Comparison of ENCODE assay signal across 8 mouse cellular contexts in genomic region chr5:123138230-123138911, GRCm38 (mm10). TPM values are rescaled to one million over a fixed set of nuclear protein-coding genes. Genes with fewer than 3 reads are reported as not detected.
DNase-seq lines count a peak whose midpoint lies in the region; ATAC-seq lines count a peak whose summit lies in the region.

No protein-coding gene starts in this region.

- H3K9ac ChIP-seq in embryonic facial prominence, embryonic 11.5 days (replicated peaks; ENCODE audit: low read length), result peak overlapping the region; percentile 100
- peak overlapping the region; percentile 100 for H3K9ac ChIP-seq in heart, embryonic 11.5 days (ENCODE audit: low read depth, low read length)
- peak overlapping the region; percentile 84 for H3K9ac ChIP-seq in kidney, embryonic 15.5 days

- H3K9me3 ChIP-seq in embryonic facial prominence, embryonic 11.5 days (replicated peaks; ENCODE audit: control insufficient read depth, low read length), result no peaks in the 10 kb centered on the region
- no peaks in the 10 kb centered on the region for H3K9me3 ChIP-seq in heart, embryonic 11.5 days (replicated peaks; ENCODE audit: control insufficient read depth, low read length)
- H3K9me3 ChIP-seq in kidney, embryonic 15.5 days (replicated peaks), result no peaks in the 10 kb centered on the region

- DNase-seq in urinary bladder, adult 18-20 months (ENCODE audit: low spot score in 2 of 2), result peak; percentile 69 to 80
- no peak for DNase-seq in urinary bladder, postnatal 10 days (ENCODE audit: low spot score)
- DNase-seq in embryonic facial prominence, embryonic 11.5 days (ENCODE audit: low spot score), result peak; percentile 88
- peak; percentile 76 for DNase-seq in lung, postnatal 25 days (ENCODE audit: low spot score)
- DNase-seq in spleen, postnatal 10 days (ENCODE audit: low spot score in 2 of 2), result peak; percentile 69 to 75
- DNase-seq in layer of hippocampus, adult 9-11 months, result no peak

- H3K4me1 ChIP-seq in embryonic facial prominence, embryonic 11.5 days (ENCODE audit: control insufficient read depth, insufficient read depth, low read length), result peaks cover 16% of the 10 kb centered on the region
- H3K4me1 ChIP-seq in heart, embryonic 11.5 days (ENCODE audit: control insufficient read depth, insufficient read depth, low read length), result peaks cover 55% of the 10 kb centered on the region
- H3K4me1 ChIP-seq in kidney, embryonic 15.5 days, result peaks cover 55% of the 10 kb centered on the region

- H3K27ac ChIP-seq in embryonic facial prominence, embryonic 11.5 days (replicated peaks; ENCODE audit: low read depth, low read length), result peak overlapping the region; percentile 100
- peak overlapping the region; percentile 100 for H3K27ac ChIP-seq in heart, embryonic 11.5 days (ENCODE audit: low read depth, low read length)
- peak overlapping the region; percentile 100 for H3K27ac ChIP-seq in kidney, embryonic 15.5 days

- H3K4me3 ChIP-seq in embryonic facial prominence, embryonic 11.5 days (ENCODE audit: low read depth, low read length), result peak overlapping the region; percentile 98
- H3K4me3 ChIP-seq in heart, embryonic 11.5 days (ENCODE audit: low read depth, low read length), result peak overlapping the region; percentile 92
- H3K4me3 ChIP-seq in kidney, embryonic 15.5 days (replicated peaks), result peak overlapping the region; percentile 65

- H3K4me2 ChIP-seq in embryonic facial prominence, embryonic 11.5 days (ENCODE audit: low read depth, low read length), result peak overlapping the region; percentile 92
- H3K4me2 ChIP-seq in heart, embryonic 11.5 days, result peak overlapping the region; percentile 100
- peak overlapping the region; percentile 99 for H3K4me2 ChIP-seq in kidney, embryonic 15.5 days

- ATAC-seq in embryonic facial prominence, embryonic 11.5 days (replicated peaks; ENCODE audit: insufficient number of reproducible peaks, low FRiP score, low TSS enrichment, low read depth), result peak; percentile 47
- ATAC-seq in heart, embryonic 11.5 days (replicated peaks; ENCODE audit: insufficient number of reproducible peaks, low FRiP score, low TSS enrichment), result peak; percentile 49
- ATAC-seq in kidney, embryonic 15.5 days (replicated peaks; ENCODE audit: low FRiP score), result peak; percentile 53

- 1% methylated on average over 29 of the region's 40 CpGs for WGBS in embryonic facial prominence, embryonic 11.5 days
- 1% methylated on average over 40 of the region's 40 CpGs for WGBS in heart, embryonic 11.5 days (ENCODE audit: insufficient replicate concordance)
- WGBS in kidney, embryonic 15.5 days, result 1% methylated on average over 33 of the region's 40 CpGs

- no peaks in the 10 kb centered on the region for H3K27me3 ChIP-seq in embryonic facial prominence, embryonic 11.5 days (ENCODE audit: control insufficient read depth, insufficient read depth, low read length)
- no peaks in the 10 kb centered on the region for H3K27me3 ChIP-seq in heart, embryonic 11.5 days (ENCODE audit: control insufficient read depth, insufficient read depth, low read length)
- H3K27me3 ChIP-seq in kidney, embryonic 15.5 days, result no peaks in the 10 kb centered on the region

- H3K36me3 ChIP-seq in embryonic facial prominence, embryonic 11.5 days (replicated peaks; ENCODE audit: control insufficient read depth, insufficient read depth, low read depth, low read length), result no peaks in the 10 kb centered on the region
- no peaks in the 10 kb centered on the region for H3K36me3 ChIP-seq in heart, embryonic 11.5 days (ENCODE audit: control insufficient read depth, insufficient read depth, low read length)
- H3K36me3 ChIP-seq in kidney, embryonic 15.5 days, result peaks cover 15% of the 10 kb centered on the region

RNA-seq across cellular contexts. Expression of gene Setd1b, which starts 3.6 kb away (rescaled TPM):
- polyA plus RNA-seq in embryonic facial prominence, embryonic 11.5 days (2014; fragmentation: Nextera tagmentation; extraction: Ambion mirVana), result 9.6 and 9.8 TPM in 2 replicates
- 6.4 and 8.0 TPM in 2 replicates for polyA plus RNA-seq in heart, embryonic 11.5 days (2014; fragmentation: Nextera tagmentation; extraction: Ambion mirVana)
- 11.0 and 11.1 TPM in 2 replicates for polyA plus RNA-seq in kidney, embryonic 15.5 days (2015; fragmentation: Nextera tagmentation; extraction: Ambion mirVana)

RNA-seq across cellular contexts. Expression of gene Rhof, which starts 5.9 kb away (rescaled TPM):
- polyA plus RNA-seq in embryonic facial prominence, embryonic 11.5 days (2014; fragmentation: Nextera tagmentation; extraction: Ambion mirVana), result 1.6 and 2.0 TPM in 2 replicates
- 1.4 and 1.7 TPM in 2 replicates for polyA plus RNA-seq in heart, embryonic 11.5 days (2014; fragmentation: Nextera tagmentation; extraction: Ambion mirVana)
- polyA plus RNA-seq in kidney, embryonic 15.5 days (2015; fragmentation: Nextera tagmentation; extraction: Ambion mirVana), result 3.0 and 3.6 TPM in 2 replicates

RNA-seq across cellular contexts. Expression of gene Psmd9, which starts 30.8 kb away (rescaled TPM):
- 74.0 and 75.3 TPM in 2 replicates for polyA plus RNA-seq in embryonic facial prominence, embryonic 11.5 days (2014; fragmentation: Nextera tagmentation; extraction: Ambion mirVana)
- polyA plus RNA-seq in heart, embryonic 11.5 days (2014; fragmentation: Nextera tagmentation; extraction: Ambion mirVana), result 59.5 and 66.7 TPM in 2 replicates
- 82.5 and 90.5 TPM in 2 replicates for polyA plus RNA-seq in kidney, embryonic 15.5 days (2015; fragmentation: Nextera tagmentation; extraction: Ambion mirVana)

RNA-seq across cellular contexts. Expression of gene Hpd, which starts 44.2 kb away (rescaled TPM):
- not detected in 2 replicates for polyA plus RNA-seq in embryonic facial prominence, embryonic 11.5 days (2014; fragmentation: Nextera tagmentation; extraction: Ambion mirVana)
- polyA plus RNA-seq in heart, embryonic 11.5 days (2014; fragmentation: Nextera tagmentation; extraction: Ambion mirVana), result not detected in 2 replicates
- polyA plus RNA-seq in kidney, embryonic 15.5 days (2015; fragmentation: Nextera tagmentation; extraction: Ambion mirVana), result 0.99 and 1.5 TPM in 2 replicates

Comparison
In these comparisons a context has a peak if more than half of its experiments do, and no peak if none do; other contexts are left out.
1. DNase-seq: peak in urinary bladder, adult 18-20 months (2 of 2), embryonic facial prominence, embryonic 11.5 days (single experiment), lung, postnatal 25 days (single experiment) and spleen, postnatal 10 days (2 of 2); none in urinary bladder, postnatal 10 days (single experiment) and layer of hippocampus, adult 9-11 months (single experiment).
2. Peak in every context shown above with its lines, with median percentiles within 50 percentile points of each other: ATAC-seq, H3K27ac ChIP-seq, H3K4me2 ChIP-seq, H3K4me3 ChIP-seq and H3K9ac ChIP-seq.